Mouse (Mus musculus): ENCODE data around the gene Gm10521.

GRCm38 (mm10) chr1:171938952-171939948 lies 43.8 kb downstream of the Gm10521 start:
- no peak for TF ChIP-seq CTCF (IDR thresholded peaks at IDR 0.05; ENCODE audit: low read depth)
- no peak for TF ChIP-seq EP300 (optimal IDR thresholded peaks at IDR 0.05)

Data from stomach, postnatal 0 days (tissue).